Mouse (Mus musculus) midbrain, embryonic 13.5 days (tissue): ENCODE measurements at regions not wholly inside any gene's neighbourhood (a gene's known extent, or its start where the extent isn't known, plus 50 kb on each side); places are given as distances from the start of the nearest gene placed in this dataset.

ENCODE experiments used
- ATAC-seq: fragments of 200-750 bp; cut with Nextera tagmentation; 2 replicates; pipeline ENCODE4 v1.8.0; 2017; ENCODE audit warnings: mild to moderate bottlenecking, moderate TSS enrichment, moderate library complexity
- H3K27ac ChIP-seq: fragments of 300-500 bp; sonication (generic); 2 replicates; pipeline ENCODE4 v1.5.1; 2015; ENCODE audit warnings: inconsistent platforms, mild to moderate bottlenecking, moderate library complexity
- H3K27me3 ChIP-seq: fragments of 300-500 bp; sonication (generic); 2 replicates; pipeline ENCODE4 v1.6.1; 2015; ENCODE audit warnings: mild to moderate bottlenecking, inconsistent platforms
- H3K36me3 ChIP-seq: fragments of 300-500 bp; sonication (generic); 2 replicates; pipeline ENCODE4 v1.6.1; 2015; ENCODE audit warnings: mild to moderate bottlenecking, inconsistent platforms
- H3K4me1 ChIP-seq: fragments of 300-500 bp; sonication (generic); replicated peaks from 2 replicates; pipeline ENCODE4 v1.6.1; 2015; ENCODE audit warnings: inconsistent platforms
- H3K4me2 ChIP-seq: fragments of 300-500 bp; sonication (generic); replicated peaks from 2 replicates; pipeline ENCODE4 v1.6.1; 2015; ENCODE audit warnings: moderate library complexity, mild to moderate bottlenecking, inconsistent platforms
- H3K4me3 ChIP-seq: fragments of 300-500 bp; sonication (generic); replicated peaks from 2 replicates; pipeline ENCODE4 v1.5.1; 2015; ENCODE audit warnings: mild to moderate bottlenecking, inconsistent platforms
- H3K9ac ChIP-seq: fragments of 300-500 bp; sonication (generic); replicated peaks from 2 replicates; pipeline ENCODE4 v1.6.1; 2015; ENCODE audit warnings: mild to moderate bottlenecking, inconsistent platforms
- H3K9me3 ChIP-seq: fragments of 300-500 bp; sonication (generic); 2 replicates; pipeline ENCODE4 v1.6.1; 2016; ENCODE audit warnings: mild to moderate bottlenecking, inconsistent platforms
- WGBS: fragments of 180-500 bp; shearing (Covaris S2); methylation state at CpG from one replicate; pipeline ENCODE4 v1.1.7; 2015; 5-methylcytosine and 5-hydroxymethylcytosine counted together

DNA sequence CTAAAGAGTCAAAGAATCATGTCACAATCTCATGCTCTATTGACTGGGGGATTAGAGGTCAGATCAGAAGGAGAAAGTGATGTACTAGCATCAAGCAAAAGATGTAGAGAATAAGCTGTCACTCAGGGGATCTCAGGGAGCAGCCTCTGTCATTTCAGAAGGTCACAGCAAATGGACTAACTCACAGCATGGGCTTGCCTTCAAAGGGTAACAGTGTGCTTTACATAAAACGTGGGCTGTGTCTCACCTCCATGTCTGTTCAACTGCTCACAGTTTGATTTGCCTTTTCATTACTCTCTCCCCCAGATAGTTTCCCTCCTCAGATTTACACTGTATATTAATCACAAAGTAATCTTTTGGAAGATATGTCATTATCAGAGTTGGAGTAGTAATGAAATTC is 527.4 kb upstream of the Tyrp1 start:
- no peaks in the 10 kb centered on the region for H3K4me1 ChIP-seq
- WGBS: 12% methylated on average over 1 of the region's 1 CpGs
- H3K36me3 ChIP-seq: no peaks in the 10 kb centered on the region
- no peak overlapping the region for H3K27ac ChIP-seq
- 0 out of 2 replicates have a peak, but pooled peaks have one; percentile 48 for ATAC-seq
- H3K9ac ChIP-seq: no peak overlapping the region
- H3K9me3 ChIP-seq: no peaks in the 10 kb centered on the region
- no peaks in the 10 kb centered on the region for H3K27me3 ChIP-seq
- H3K4me3 ChIP-seq: no peak overlapping the region
- H3K4me2 ChIP-seq: no peak overlapping the region

DNA sequence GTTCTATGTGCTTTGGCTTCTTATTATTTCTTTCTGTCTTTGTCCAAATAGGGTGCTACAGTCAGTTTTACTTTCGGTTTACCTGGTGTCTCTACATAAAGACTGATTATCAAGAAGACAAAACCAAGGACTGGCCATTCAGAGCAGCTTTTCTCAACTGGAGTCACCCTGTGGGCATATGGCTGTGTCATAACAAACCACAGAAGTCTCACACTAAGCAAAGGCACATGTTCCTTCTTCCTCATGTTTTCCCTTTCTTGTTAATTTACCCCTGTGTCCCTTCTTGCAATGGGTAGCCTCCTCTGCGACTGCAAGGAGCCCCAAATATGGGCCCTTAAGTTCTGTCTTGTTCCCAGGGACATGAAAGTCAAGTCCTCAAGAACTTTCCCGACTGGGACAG is 523.3 kb upstream of the Tyrp1 start:
- Histone ChIP-seq H3K27ac (no peak overlapping the region), H3K4me1 (no peaks in the 10 kb centered on the region), H3K9me3 (no peaks in the 10 kb centered on the region), H3K9ac (no peak overlapping the region), H3K36me3 (no peaks in the 10 kb centered on the region), H3K4me3 (no peak overlapping the region), H3K27me3 (no peaks in the 10 kb centered on the region), H3K4me2 (no peak overlapping the region)
- WGBS: 71% methylated on average over 3 of the region's 3 CpGs
- no peak for ATAC-seq

DNA sequence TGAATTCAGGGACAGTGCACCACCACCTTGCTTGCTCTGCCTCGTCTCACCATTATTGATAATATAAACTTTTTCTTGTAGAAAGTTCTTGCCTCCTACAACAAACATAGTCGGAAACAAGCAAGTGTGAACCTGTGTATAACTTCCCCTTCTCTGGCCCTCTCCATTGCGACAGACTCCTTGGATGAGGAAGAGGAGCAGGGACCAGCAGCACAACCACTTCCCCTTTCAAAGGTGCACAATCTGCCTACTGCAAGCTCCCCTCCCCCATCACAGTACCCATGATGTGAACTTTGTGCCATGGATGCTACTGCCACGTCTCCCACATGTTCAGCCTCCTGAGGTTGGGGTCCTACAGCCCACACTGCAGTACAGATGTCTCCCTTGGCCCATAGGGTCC is 522.8 kb upstream of the Tyrp1 start:
- Histone ChIP-seq H3K27me3 (no peaks in the 10 kb centered on the region), H3K9me3 (no peaks in the 10 kb centered on the region), H3K4me2 (no peak overlapping the region), H3K9ac (no peak overlapping the region), H3K4me1 (no peaks in the 10 kb centered on the region), H3K4me3 (no peak overlapping the region), H3K36me3 (no peaks in the 10 kb centered on the region), H3K27ac (no peak overlapping the region)
- ATAC-seq: no peak
- WGBS: 79% methylated on average over 4 of the region's 4 CpGs
